Comparison of ENCODE assay signal across 8 mouse cellular contexts in genomic region chr17:56217670-56218069, GRCm38 (mm10). TPM values are rescaled to one million over a fixed set of nuclear protein-coding genes. Genes with fewer than 3 reads are reported as not detected.
DNase-seq lines count a peak whose midpoint lies in the region; ATAC-seq and TF ChIP-seq lines count a peak whose summit lies in the region.

No protein-coding gene starts in this region.

- no peak for ATAC-seq in limb, embryonic 11.5 days (ENCODE audit: insufficient number of reproducible peaks, low FRiP score, low TSS enrichment, low read depth)

- DNase-seq in adrenal gland, postnatal 10 days, result peak; percentile 74
- DNase-seq in adrenal gland, adult 18-20 months (ENCODE audit: low spot score in 2 of 2), result no peak
- DNase-seq in right cerebral cortex, postnatal 10 days (ENCODE audit: low spot score in 2 of 2), result peak; percentile 44 to 48
- DNase-seq in right cerebral cortex, postnatal 14 days, result no peak
- DNase-seq in limb, embryonic 11.5 days (ENCODE audit: low spot score), result no peak
- no peak for DNase-seq in embryo, embryonic 11 days
- no peak for DNase-seq in urinary bladder, postnatal 25 days (ENCODE audit: low spot score)

- TF ChIP-seq POLR2A in small intestine, adult 2 months (IDR thresholded peaks at IDR 0.05; ENCODE audit: low read depth, low read length), result no peak

- peak overlapping the region; percentile 76 for H3K4me3 ChIP-seq in limb, embryonic 11.5 days (ENCODE audit: low read depth, low read length)
- peak overlapping the region; percentile 97 for H3K4me3 ChIP-seq in small intestine, adult 2 months (ENCODE audit: low read depth, low read length)

- peaks cover 10% of the 10 kb centered on the region; the same call in 1 of the 2 replicates for H3K4me1 ChIP-seq in limb, embryonic 11.5 days (ENCODE audit: control insufficient read depth, insufficient read depth, low read length)
- H3K4me1 ChIP-seq in small intestine, adult 2 months (ENCODE audit: control insufficient read depth, insufficient read depth, insufficient read length, low read length), result peaks cover 17% of the 10 kb centered on the region

- H3K36me3 ChIP-seq in limb, embryonic 11.5 days (ENCODE audit: control insufficient read depth, insufficient read depth, low read length), result no peaks in the 10 kb centered on the region
- H3K36me3 ChIP-seq in small intestine, adult 2 months (ENCODE audit: control insufficient read depth, insufficient read depth, low read length), result no peaks in the 10 kb centered on the region

- TF ChIP-seq CTCF in small intestine, adult 2 months (IDR thresholded peaks at IDR 0.05; ENCODE audit: extremely low read depth, insufficient read length, insufficient replicate concordance, low read depth, low read length), result no peak

- H3K9me3 ChIP-seq in limb, embryonic 11.5 days (ENCODE audit: control insufficient read depth, low read length), result no peaks in the 10 kb centered on the region

- H3K27ac ChIP-seq in limb, embryonic 11.5 days (replicated peaks; ENCODE audit: low read depth, low read length), result no peak overlapping the region
- H3K27ac ChIP-seq in small intestine, adult 2 months (ENCODE audit: insufficient read depth, low read depth, low read length), result peak overlapping the region; percentile 66; the same call in 1 of the 2 replicates

- no peaks in the 10 kb centered on the region for H3K27me3 ChIP-seq in limb, embryonic 11.5 days (ENCODE audit: control insufficient read depth, insufficient read depth, low read length)
- H3K27me3 ChIP-seq in small intestine, adult 2 months (ENCODE audit: control insufficient read depth, insufficient read depth, low read length), result no peaks in the 10 kb centered on the region

- no peak overlapping the region; the same call in 1 of the 2 replicates for H3K9ac ChIP-seq in limb, embryonic 11.5 days (ENCODE audit: low read length)

- peak overlapping the region; percentile 78 for H3K4me2 ChIP-seq in limb, embryonic 11.5 days (ENCODE audit: low read depth, severe bottlenecking)

- 71% methylated on average over 13 of the region's 13 CpGs for WGBS in limb, embryonic 11.5 days
- WGBS in small intestine, adult 2 months, result 58% methylated on average over 13 of the region's 13 CpGs

RNA-seq across cellular contexts. Expression of gene Dpp9, which starts 1.0 kb away (rescaled TPM):
- 10 to 100 TPM; 28.8 to 30.1 TPM for total RNA-seq in adrenal gland, postnatal 10 days (2021)
- 10 to 100 TPM; 35.8 to 37.6 TPM for total RNA-seq in adrenal gland, adult 18-20 months (2021)
- 34.3 and 37.0 TPM in 2 replicates for polyA plus RNA-seq in limb, embryonic 11.5 days (2014; fragmentation: Nextera tagmentation; extraction: Ambion mirVana)
- 27.4 and 39.4 TPM in 2 replicates for polyA plus RNA-seq in small intestine, adult 2 months (2012; rRNA removed)

RNA-seq across cellular contexts. Expression of gene Mydgf, which starts 34.0 kb away (rescaled TPM):
- total RNA-seq in adrenal gland, postnatal 10 days (2021), result 10 to 100 TPM; 55.6 to 61.9 TPM
- total RNA-seq in adrenal gland, adult 18-20 months (2021), result 10 to 100 TPM; 49.6 to 56.6 TPM
- 65.6 and 65.9 TPM in 2 replicates for polyA plus RNA-seq in limb, embryonic 11.5 days (2014; fragmentation: Nextera tagmentation; extraction: Ambion mirVana)
- polyA plus RNA-seq in small intestine, adult 2 months (2012; rRNA removed), result 82.7 and 86.4 TPM in 2 replicates

RNA-seq across cellular contexts. Expression of gene Fem1a, which starts 38.9 kb away (rescaled TPM):
- 10 to 100 TPM; 27.8 to 38.0 TPM for total RNA-seq in adrenal gland, postnatal 10 days (2021)
- total RNA-seq in adrenal gland, adult 18-20 months (2021), result 10 to 100 TPM; 29.2 to 30.2 TPM
- polyA plus RNA-seq in limb, embryonic 11.5 days (2014; fragmentation: Nextera tagmentation; extraction: Ambion mirVana), result 12.5 and 12.8 TPM in 2 replicates
- 21.3 and 22.9 TPM in 2 replicates for polyA plus RNA-seq in small intestine, adult 2 months (2012; rRNA removed)

RNA-seq across cellular contexts. Expression of gene Tnfaip8l1, which starts 55.4 kb away (rescaled TPM):
- 10 to 100 TPM in 1 of 2 experiments, 1 to 10 TPM in 1; 9.5 to 11.0 TPM for total RNA-seq in adrenal gland, postnatal 10 days (2021)
- total RNA-seq in adrenal gland, adult 18-20 months (2021), result 1 to 10 TPM; 1.9 to 2.5 TPM
- polyA plus RNA-seq in limb, embryonic 11.5 days (2014; fragmentation: Nextera tagmentation; extraction: Ambion mirVana), result 8.2 and 9.2 TPM in 2 replicates
- polyA plus RNA-seq in small intestine, adult 2 months (2012; rRNA removed), result 4.2 and 10.3 TPM in 2 replicates

RNA-seq across cellular contexts. Expression of gene Ticam1, which starts 58.9 kb away (rescaled TPM):
- total RNA-seq in adrenal gland, postnatal 10 days (2021), result 10 to 100 TPM; 16.6 to 18.1 TPM
- 10 to 100 TPM; 23.1 to 26.7 TPM for total RNA-seq in adrenal gland, adult 18-20 months (2021)
- polyA plus RNA-seq in limb, embryonic 11.5 days (2014; fragmentation: Nextera tagmentation; extraction: Ambion mirVana), result 3.2 and 3.8 TPM in 2 replicates
- 39.7 and 96.6 TPM in 2 replicates for polyA plus RNA-seq in small intestine, adult 2 months (2012; rRNA removed)

Comparison
In these comparisons a context has a peak if more than half of its experiments do, and no peak if none do; other contexts are left out.
1. DNase-seq: peak in adrenal gland, postnatal 10 days (single experiment) and right cerebral cortex, postnatal 10 days (2 of 2); none in adrenal gland, adult 18-20 months (0 of 2), right cerebral cortex, postnatal 14 days (single experiment), limb, embryonic 11.5 days (single experiment), embryo, embryonic 11 days (single experiment) and urinary bladder, postnatal 25 days (single experiment).